Mouse (Mus musculus): ENCODE results near the gene 9930021J03Rik.

GRCm38 (mm10) chr19:29750994-29751393 lies 54.8 kb downstream of the 9930021J03Rik start:
- no peak for TF ChIP-seq CTCF (IDR thresholded peaks at IDR 0.05; ENCODE audit: control insufficient read depth, insufficient read depth, insufficient replicate concordance, low read depth, low read length)
- no peak for TF ChIP-seq POLR2A (IDR thresholded peaks at IDR 0.05; ENCODE audit: control insufficient read depth, low read depth, low read length)
